Mouse (Mus musculus): ENCODE measurements at regions not wholly inside any gene's neighbourhood (a gene's known extent, or its start where the extent isn't known, plus 50 kb on each side); places are given as distances from the start of the nearest gene placed in this dataset.

DNA sequence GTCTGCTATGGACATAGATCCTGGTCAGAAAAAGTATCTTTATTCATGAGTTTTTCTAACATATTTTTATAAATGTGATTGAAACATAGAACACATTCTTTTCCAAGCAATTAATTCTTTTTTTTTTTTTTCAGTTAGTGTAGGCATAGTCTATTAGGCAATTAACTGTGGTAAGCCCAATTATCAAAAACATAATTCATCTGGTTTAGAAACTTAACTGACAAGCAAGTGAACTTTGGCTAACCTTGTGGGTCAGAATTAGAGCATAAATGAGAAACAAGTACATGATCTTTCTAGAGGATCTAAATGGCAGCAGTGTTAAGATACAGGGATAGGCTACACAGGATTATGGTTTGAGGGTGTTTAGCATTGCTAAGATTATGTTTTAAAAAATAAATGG lies 1007.2 kb downstream of the Efnb2 start:
- no peak for TF ChIP-seq GATA1 (IDR thresholded peaks at IDR 0.05; ENCODE audit: borderline replicate concordance, low read length)
- no peak for TF ChIP-seq FLI1 (IDR thresholded peaks at IDR 0.05; ENCODE audit: low read length)
